Mouse (Mus musculus) stomach, embryonic 15.5 days (tissue): ENCODE measurements around the gene Olfr1487. TPM values are rescaled to one million over a fixed set of nuclear protein-coding genes. Genes with fewer than 3 reads are reported as not detected.
"Not testable (repeated sequence)": the region's sequence is repeated elsewhere in the genome, so short reads cannot be mapped to it uniquely, and the experiment has no call there.

Experiments used
- ATAC-seq: fragments of 200-750 bp; cut with Nextera tagmentation; 2 replicates; pipeline ENCODE4 v1.8.0; 2017; ENCODE audit warnings: low read depth, moderate number of reproducible peaks, moderate TSS enrichment; ENCODE audit not compliant: insufficient read depth, low FRiP score
- H3K27ac ChIP-seq: fragments of 300-500 bp; sonication (generic); 2 replicates; pipeline ENCODE4 v1.5.1; 2015; ENCODE audit warnings: mild to moderate bottlenecking, inconsistent platforms
- H3K27me3 ChIP-seq: fragments of 300-500 bp; sonication (generic); replicated peaks from 2 replicates; pipeline ENCODE4 v1.6.1; 2015; ENCODE audit warnings: inconsistent platforms
- H3K36me3 ChIP-seq: fragments of 300-500 bp; sonication (generic); 2 replicates; pipeline ENCODE4 v1.6.1; 2015; ENCODE audit warnings: inconsistent platforms
- H3K4me1 ChIP-seq: fragments of 300-500 bp; sonication (generic); 2 replicates; pipeline ENCODE4 v1.6.1; 2015; ENCODE audit warnings: inconsistent platforms
- H3K4me2 ChIP-seq: fragments of 300-500 bp; sonication (generic); 2 replicates; pipeline ENCODE4 v1.6.1; 2015; ENCODE audit warnings: mild to moderate bottlenecking, inconsistent platforms
- H3K4me3 ChIP-seq: fragments of 300-500 bp; sonication (generic); replicated peaks from 2 replicates; pipeline ENCODE4 v1.5.1; 2015; ENCODE audit warnings: inconsistent platforms
- H3K9ac ChIP-seq: fragments of 300-500 bp; sonication (generic); 2 replicates; pipeline ENCODE4 v1.6.1; 2015; ENCODE audit warnings: inconsistent platforms
- H3K9me3 ChIP-seq: fragments of 300-500 bp; sonication (generic); 2 replicates; pipeline ENCODE4 v1.6.1; 2016; ENCODE audit warnings: inconsistent platforms
- WGBS: fragments of 180-500 bp; shearing (Covaris S2); methylation state at CpG from one replicate; pipeline ENCODE4 v1.1.7; 2015; 5-methylcytosine and 5-hydroxymethylcytosine counted together
- microRNA-seq: library from miRNA; unstranded; fragments of <30 nt; microRNA quantifications from one replicate; pipeline ENCODE4, GENCODE M21; 2016
- polyA plus RNA-seq: library from polyadenylated mRNA; unstranded; fragments of >200 nt; fragmentation: Nextera tagmentation; extraction: Ambion mirVana; gene quantifications from 2 replicates; pipeline ENCODE4 v1.2.1, GENCODE M21; 2015

The Olfr1487 gene
- not detected in 2 replicates for polyA plus RNA-seq

GRCm38 (mm10) chr19:13617075-13617474, at the start of gene Olfr1487:
Gene Olfr1487 (plus strand): TSS chr19:13617375.
- not testable (repeated sequence) for H3K27me3 ChIP-seq, H3K4me3 ChIP-seq, H3K4me1 ChIP-seq, H3K9me3 ChIP-seq, H3K4me2 ChIP-seq, H3K9ac ChIP-seq, H3K27ac ChIP-seq, ATAC-seq, H3K36me3 ChIP-seq
- WGBS = 77% methylated on average over 2 of the region's 2 CpGs

GRCm38 (mm10) chr19:13583211-13583610, 34.0 kb upstream of the Olfr1487 start, which contains the start of gene Olfr1484:
Gene Olfr1484 (plus strand): TSS chr19:13583511.
- no peak within 1 kb of the TSS for H3K4me3 ChIP-seq
- H3K27me3 ChIP-seq = no peaks in the 10 kb centered on the region
- no peak within 1 kb of the TSS for H3K9ac ChIP-seq
- no peak for ATAC-seq
- H3K4me2 ChIP-seq = no peak within 1 kb of the TSS
- no peaks in the 10 kb centered on the region for H3K9me3 ChIP-seq
- H3K36me3 ChIP-seq = no peaks in the 10 kb centered on the region
- H3K4me1 ChIP-seq = no peaks in the 10 kb centered on the region
- 92% methylated on average over 1 of the region's 1 CpGs for WGBS
- no peak within 1 kb of the TSS for H3K27ac ChIP-seq

- 80% methylated on average over 1 of the region's 1 CpGs for WGBS
- no peak for ATAC-seq
- H3K36me3 ChIP-seq = no peaks in the 10 kb centered on the region
- H3K4me2 ChIP-seq = no peak within 1 kb of the TSS
- no peaks in the 10 kb centered on the region for H3K4me1 ChIP-seq
- H3K4me3 ChIP-seq = no peak within 1 kb of the TSS
- no peaks in the 10 kb centered on the region for H3K9me3 ChIP-seq
- no peak within 1 kb of the TSS for H3K27ac ChIP-seq
- H3K27me3 ChIP-seq = no peaks in the 10 kb centered on the region
- no peak within 1 kb of the TSS for H3K9ac ChIP-seq
Measured at GRCm38 (mm10) chr19:13631321-13631720, 14.1 kb downstream of the Olfr1487 start, which contains the start of gene Olfr1489. Gene Olfr1489 (plus strand): TSS chr19:13631621.

GRCm38 (mm10) chr19:13650791-13651190, 33.6 kb downstream of the Olfr1487 start, which contains the start of gene Olfr1490:
Gene Olfr1490 (plus strand): TSS chr19:13651091.
- H3K9ac ChIP-seq = no peak within 1 kb of the TSS
- H3K27ac ChIP-seq = no peak within 1 kb of the TSS
- H3K9me3 ChIP-seq = no peaks in the 10 kb centered on the region
- H3K4me3 ChIP-seq = no peak within 1 kb of the TSS
- no peaks in the 10 kb centered on the region for H3K27me3 ChIP-seq
- H3K4me2 ChIP-seq = no peak within 1 kb of the TSS
- H3K4me1 ChIP-seq = no peaks in the 10 kb centered on the region
- WGBS = 62% methylated on average over 1 of the region's 1 CpGs
- H3K36me3 ChIP-seq = no peaks in the 10 kb centered on the region
- ATAC-seq = no peak

Small RNA genes lying within 50 kb of the gene (microRNA-seq; reads per million reads assigned to microRNA genes)
- gene Gm22323 (not detected), gene Gm23931 (not detected)

Other genes starting within 250 kb of the Olfr1487 start
- not detected in 2 replicates for gene Olfr1469, start 209.5 kb upstream of the Olfr1487 start, polyA plus RNA-seq
- not detected in 2 replicates for gene Olfr1471, start 174.0 kb upstream of the Olfr1487 start, polyA plus RNA-seq
- not detected in 2 replicates for gene Olfr1472, start 161.3 kb upstream of the Olfr1487 start, polyA plus RNA-seq
- not detected in 2 replicates for gene Olfr1474, start 147.8 kb upstream of the Olfr1487 start, polyA plus RNA-seq
- not detected in 2 replicates for gene Olfr1475, start 137.2 kb upstream of the Olfr1487 start, polyA plus RNA-seq
- not detected in 2 replicates for gene Olfr1477, start 116.8 kb upstream of the Olfr1487 start, polyA plus RNA-seq
- not detected in 2 replicates for gene Olfr1480, start 89.5 kb upstream of the Olfr1487 start, polyA plus RNA-seq
- gene Olfr1484, start 33.9 kb upstream of the Olfr1487 start, polyA plus RNA-seq = not detected in 2 replicates
- gene Olfr1489, start 14.2 kb downstream of the Olfr1487 start, polyA plus RNA-seq = not detected in 2 replicates
- gene Olfr1490, start 33.7 kb downstream of the Olfr1487 start, polyA plus RNA-seq = not detected in 2 replicates
- gene Olfr1491, start 79.9 kb downstream of the Olfr1487 start, polyA plus RNA-seq = not detected in 2 replicates
- gene Olfr1493-ps1, start 105.9 kb downstream of the Olfr1487 start, polyA plus RNA-seq = not detected in 2 replicates
- not detected in 2 replicates for gene Olfr1494, start 122.4 kb downstream of the Olfr1487 start, polyA plus RNA-seq
- gene Olfr1495, start 147.2 kb downstream of the Olfr1487 start, polyA plus RNA-seq = not detected in 2 replicates
- gene Olfr1496, start 160.5 kb downstream of the Olfr1487 start, polyA plus RNA-seq = not detected in 2 replicates
- gene Olfr1497, start 180.8 kb downstream of the Olfr1487 start, polyA plus RNA-seq = not detected in 2 replicates
- gene Olfr1499, start 202.1 kb downstream of the Olfr1487 start, polyA plus RNA-seq = not detected in 2 replicates
- not detected in 2 replicates for gene Olfr1500, start 213.1 kb downstream of the Olfr1487 start, polyA plus RNA-seq
- gene Olfr1501, start 233.3 kb downstream of the Olfr1487 start, polyA plus RNA-seq = not detected in 2 replicates
- not detected in 2 replicates for gene Olfr1502, start 244.4 kb downstream of the Olfr1487 start, polyA plus RNA-seq